Mouse (Mus musculus) forebrain, embryonic 12.5 days (tissue): ENCODE results near the gene Slc4a4. TPM values are rescaled to one million over a fixed set of nuclear protein-coding genes. Genes with fewer than 3 reads are reported as not detected.
A peak's percentile ranks its signal among the peaks of the same experiment; 100 is the strongest.

Experiments
- ATAC-seq: fragments of 200-750 bp; cut with Nextera tagmentation; 2 replicates; pipeline ENCODE4 v1.8.0; 2017; ENCODE audit warnings: moderate TSS enrichment; ENCODE audit not compliant: low FRiP score
- H3K27ac ChIP-seq: fragments of 300-500 bp; sonication (generic); 2 replicates; pipeline ENCODE4 v1.5.1; 2016; ENCODE audit warnings: mild to moderate bottlenecking
- H3K27me3 ChIP-seq: fragments of 300-500 bp; sonication (generic); 2 replicates; pipeline ENCODE4 v1.6.1; 2016; ENCODE audit warnings: mild to moderate bottlenecking
- H3K36me3 ChIP-seq: fragments of 300-500 bp; sonication (generic); replicated peaks from 2 replicates; pipeline ENCODE4 v1.6.1; 2016; ENCODE audit warnings: mild to moderate bottlenecking
- H3K4me1 ChIP-seq: fragments of 300-500 bp; sonication (generic); 2 replicates; pipeline ENCODE4 v1.6.1; 2016
- H3K4me2 ChIP-seq: fragments of 300-500 bp; sonication (generic); 2 replicates; pipeline ENCODE4 v1.6.1; 2016; ENCODE audit warnings: mild to moderate bottlenecking, moderate library complexity
- H3K4me3 ChIP-seq: fragments of 300-500 bp; sonication (generic); replicated peaks from 2 replicates; pipeline ENCODE4 v1.5.1; 2016; ENCODE audit warnings: mild to moderate bottlenecking
- H3K9ac ChIP-seq: fragments of 300-500 bp; sonication (generic); 2 replicates; pipeline ENCODE4 v1.6.1; 2016; ENCODE audit warnings: mild to moderate bottlenecking
- H3K9me3 ChIP-seq: fragments of 300-500 bp; sonication (generic); 2 replicates; pipeline ENCODE4 v1.6.1; 2016
- WGBS: fragments of 180-500 bp; shearing (Covaris S2); methylation state at CpG from one replicate; pipeline ENCODE4 v1.1.7; 2016; 5-methylcytosine and 5-hydroxymethylcytosine counted together
- polyA plus RNA-seq: library from polyadenylated mRNA; unstranded; fragments of >200 nt; fragmentation: Nextera tagmentation; extraction: Ambion mirVana; gene quantifications from 2 replicates; pipeline ENCODE4 v1.2.1, GENCODE M21; 2016

Slc4a4 gene
- polyA plus RNA-seq, 1 experiment from 2014 or later = 2.3 TPM

DNA sequence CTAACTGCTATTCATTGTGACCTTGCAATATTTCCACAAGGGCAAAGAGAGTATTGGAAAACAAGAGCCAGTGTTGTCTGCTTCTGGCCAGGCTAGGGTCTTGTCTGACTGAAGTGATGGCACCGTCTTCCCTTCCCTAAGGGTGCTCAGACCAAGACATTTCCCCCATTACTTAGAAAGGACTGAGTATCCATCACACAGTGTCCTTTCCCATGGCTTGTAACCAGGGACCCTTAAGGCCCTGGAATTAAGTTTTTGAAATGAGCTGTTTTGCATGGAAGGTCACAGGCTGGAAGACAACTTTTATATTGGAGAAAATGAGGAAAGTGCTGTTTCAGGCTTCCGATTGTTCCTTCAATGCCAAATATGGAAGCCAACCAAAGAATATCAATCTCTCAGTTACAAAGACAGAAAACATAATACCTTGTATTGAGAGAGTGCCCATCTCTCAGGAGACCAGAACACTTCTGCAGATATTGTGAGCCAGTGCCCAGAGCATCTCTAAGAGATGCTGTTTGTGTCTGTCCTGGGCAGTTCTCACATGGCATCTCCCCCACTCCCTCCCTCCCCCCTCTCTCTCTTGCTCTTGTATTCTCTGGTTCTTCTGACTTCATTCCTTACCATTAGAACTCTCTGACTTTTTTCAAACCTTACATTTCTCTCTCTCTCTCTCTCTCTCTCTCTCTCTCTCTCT, 284.6 kb downstream of the Slc4a4 start:
- Histone ChIP-seq H3K4me3 (no peak overlapping the region), H3K27ac (no peak overlapping the region), H3K4me1 (no peaks in the 10 kb centered on the region), H3K4me2 (no peak overlapping the region), H3K9me3 (no peaks in the 10 kb centered on the region), H3K9ac (no peak overlapping the region), H3K27me3 (no peaks in the 10 kb centered on the region), H3K36me3 (no peaks in the 10 kb centered on the region)
- WGBS = 87% methylated on average over 2 of the region's 2 CpGs
- no peak for ATAC-seq

DNA sequence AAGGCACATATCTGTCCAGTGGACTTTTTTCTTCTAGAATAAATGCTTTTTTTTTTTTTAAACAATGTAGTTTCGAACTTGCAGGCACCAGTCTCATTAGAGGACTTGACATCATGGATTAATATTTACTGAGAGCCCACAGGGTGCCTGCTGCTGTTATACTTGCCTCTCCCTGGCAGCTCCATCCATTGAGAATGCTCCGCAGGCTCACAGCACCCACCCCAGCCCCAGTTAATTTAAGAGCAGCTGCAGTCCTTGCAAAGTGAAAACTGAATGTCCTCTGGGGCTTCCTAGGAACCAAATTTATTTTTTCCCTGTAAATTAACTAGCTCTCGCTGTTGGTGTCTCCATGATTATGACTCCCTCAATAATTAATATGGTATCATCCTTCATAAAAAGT, 303.4 kb downstream of the Slc4a4 start:
- WGBS = 42% methylated on average over 3 of the region's 3 CpGs
- ATAC-seq = no peak

DNA sequence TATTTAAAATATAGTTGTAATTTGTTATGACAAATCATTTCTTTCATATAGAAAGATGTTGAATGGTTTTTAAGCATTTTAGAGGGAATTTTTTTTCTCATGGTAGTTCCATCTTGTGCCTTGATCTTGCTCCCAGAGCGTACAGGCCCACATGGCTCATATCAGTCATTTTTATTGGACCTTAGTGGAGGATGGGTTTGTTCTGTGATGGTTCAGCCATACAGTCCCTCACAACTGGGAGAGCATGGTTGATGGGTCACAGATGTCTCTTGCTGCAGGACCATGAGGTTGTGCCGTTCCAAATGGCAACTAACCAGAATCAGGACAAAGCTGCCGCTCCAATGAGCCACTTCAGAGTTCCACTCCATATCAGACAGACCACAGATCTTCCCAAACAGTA, 308.0 kb downstream of the Slc4a4 start:
- H3K27me3 ChIP-seq = no peaks in the 10 kb centered on the region
- 92% methylated on average over 3 of the region's 3 CpGs for WGBS
- no peak for ATAC-seq

More for the DNA sequence above, 303.4 kb downstream of the Slc4a4 start:
- H3K9ac ChIP-seq = no peak overlapping the region
- H3K4me3 ChIP-seq = no peak overlapping the region
- H3K27ac ChIP-seq = no peak overlapping the region
- H3K4me1 ChIP-seq = no peaks in the 10 kb centered on the region
- no peak overlapping the region for H3K4me2 ChIP-seq
- H3K9me3 ChIP-seq = no peaks in the 10 kb centered on the region
- H3K27me3 ChIP-seq = no peaks in the 10 kb centered on the region
- H3K36me3 ChIP-seq = no peaks in the 10 kb centered on the region

DNA sequence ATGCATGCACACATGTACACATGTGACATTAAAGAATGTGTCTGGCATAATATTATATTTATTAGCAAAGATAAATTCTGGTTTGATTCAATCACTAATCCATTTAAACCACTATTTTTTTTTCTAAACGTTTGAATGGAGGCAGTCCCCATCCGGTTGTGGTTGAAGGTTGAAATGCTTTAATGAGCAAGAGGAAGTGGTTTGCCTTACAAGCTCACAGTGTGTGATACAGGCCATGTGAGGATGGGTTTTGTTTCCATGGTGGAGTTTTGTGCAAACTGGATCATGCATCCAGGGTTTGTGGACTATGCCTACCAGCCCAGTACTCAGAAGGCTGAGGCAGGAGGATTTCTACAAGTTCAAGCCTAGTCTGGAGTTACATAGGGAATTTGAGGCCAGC, 311.9 kb downstream of the Slc4a4 start:
- Histone ChIP-seq H3K4me2 (no peak overlapping the region), H3K4me3 (no peak overlapping the region), H3K9me3 (no peaks in the 10 kb centered on the region), H3K36me3 (no peaks in the 10 kb centered on the region), H3K27ac (no peak overlapping the region), H3K27me3 (no peaks in the 10 kb centered on the region), H3K9ac (no peak overlapping the region), H3K4me1 (no peaks in the 10 kb centered on the region)
- 78% methylated on average over 2 of the region's 2 CpGs for WGBS
- no peak for ATAC-seq

More for the DNA sequence above, 308.0 kb downstream of the Slc4a4 start:
- Histone ChIP-seq H3K4me3 (no peak overlapping the region), H3K9me3 (no peaks in the 10 kb centered on the region), H3K27ac (no peak overlapping the region), H3K9ac (no peak overlapping the region), H3K4me1 (no peaks in the 10 kb centered on the region), H3K36me3 (no peaks in the 10 kb centered on the region), H3K4me2 (no peak overlapping the region)

DNA sequence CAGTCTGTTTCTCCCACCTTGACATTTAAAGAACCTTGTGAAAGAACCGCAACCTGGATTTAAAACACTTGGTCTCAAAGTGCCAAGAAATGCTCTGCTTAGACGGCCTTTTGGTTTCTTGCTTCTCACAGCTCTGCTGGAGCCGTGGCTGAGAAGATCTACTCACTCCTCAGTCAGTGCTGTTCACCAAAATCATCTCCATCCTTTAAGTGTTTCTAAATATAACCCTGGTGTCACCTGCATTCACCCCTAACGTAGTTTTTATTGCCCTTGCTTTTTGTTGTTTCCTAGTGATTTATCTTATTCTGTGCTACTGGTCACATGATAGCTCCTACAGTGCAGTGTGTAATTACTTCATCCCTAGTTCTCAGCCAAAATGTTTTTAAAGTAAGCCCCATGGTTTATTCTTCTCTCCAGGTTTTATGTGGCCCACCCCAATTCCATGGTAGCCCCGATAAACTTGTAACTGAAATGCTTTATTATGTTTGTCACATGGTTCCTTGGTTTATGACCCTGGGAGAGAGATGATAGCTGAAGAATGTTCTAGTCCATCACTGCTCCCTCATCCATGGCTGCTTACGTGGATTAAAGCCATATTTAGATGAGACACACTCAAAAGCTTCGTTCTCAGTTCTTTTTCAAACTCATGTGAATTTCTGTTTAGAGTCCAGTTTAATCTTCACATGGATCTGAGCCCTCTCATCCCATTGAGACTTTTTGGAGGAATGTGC, 323.5 kb downstream of the Slc4a4 start:
- no peak for ATAC-seq
- H3K4me1 ChIP-seq = no peaks in the 10 kb centered on the region
- no peak overlapping the region for H3K4me2 ChIP-seq
- H3K36me3 ChIP-seq = no peaks in the 10 kb centered on the region
- no peaks in the 10 kb centered on the region for H3K27me3 ChIP-seq
- 85% methylated on average over 7 of the region's 7 CpGs for WGBS
- H3K4me3 ChIP-seq = no peak overlapping the region
- no peak overlapping the region for H3K27ac ChIP-seq
- H3K9me3 ChIP-seq = no peaks in the 10 kb centered on the region
- no peak overlapping the region for H3K9ac ChIP-seq

DNA sequence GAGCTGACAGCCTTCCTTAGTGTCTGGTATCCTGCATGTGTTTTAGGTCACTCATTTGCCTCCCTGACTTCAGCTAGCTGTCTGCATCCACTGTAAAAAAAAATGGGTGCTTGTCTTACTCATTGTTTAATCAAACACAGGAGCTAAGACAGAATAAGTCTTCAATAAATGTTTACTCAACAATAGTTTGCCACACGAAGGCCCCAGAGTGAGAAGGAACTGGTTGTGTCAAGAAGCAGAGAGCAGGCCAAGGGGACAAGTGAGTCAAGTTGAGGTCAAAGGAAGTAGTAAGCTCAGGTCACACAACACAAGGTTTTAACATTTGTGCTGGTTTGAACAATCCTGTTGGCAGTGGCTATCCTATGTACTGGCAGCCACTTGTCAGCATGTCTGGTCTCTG, 324.4 kb downstream of the Slc4a4 start:
- ATAC-seq = no peak

DNA sequence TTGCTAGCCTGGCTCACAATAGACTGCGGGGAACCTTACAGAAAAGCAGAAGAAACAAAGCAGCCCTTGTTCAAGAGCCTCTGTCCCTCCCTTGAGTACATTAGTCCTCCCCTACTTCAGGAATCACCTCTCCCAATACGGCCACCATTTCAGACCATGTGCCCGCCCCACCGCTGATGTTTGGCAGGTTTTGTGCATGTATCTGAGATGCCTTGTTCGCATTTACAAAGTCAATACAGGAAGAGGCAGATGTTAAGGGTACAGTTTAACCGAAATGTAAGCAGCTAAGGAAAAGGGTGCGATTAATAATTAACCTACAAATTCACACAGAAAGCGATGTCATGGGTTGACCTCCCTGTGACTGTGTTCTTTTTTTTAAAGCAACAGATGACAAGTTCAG, 331.6 kb downstream of the Slc4a4 start:
- no peak for ATAC-seq
- no peak overlapping the region for H3K4me2 ChIP-seq
- no peaks in the 10 kb centered on the region for H3K27me3 ChIP-seq
- no peak overlapping the region for H3K9ac ChIP-seq
- no peak overlapping the region for H3K27ac ChIP-seq
- H3K4me1 ChIP-seq = no peaks in the 10 kb centered on the region
- no peaks in the 10 kb centered on the region for H3K36me3 ChIP-seq
- H3K9me3 ChIP-seq = no peaks in the 10 kb centered on the region
- 80% methylated on average over 8 of the region's 8 CpGs for WGBS
- H3K4me3 ChIP-seq = no peak overlapping the region

More for the DNA sequence above, 324.4 kb downstream of the Slc4a4 start:
- 65% methylated on average over 1 of the region's 1 CpGs for WGBS
- no peaks in the 10 kb centered on the region for H3K27me3 ChIP-seq
- no peak overlapping the region for H3K27ac ChIP-seq
- H3K9me3 ChIP-seq = no peaks in the 10 kb centered on the region
- no peaks in the 10 kb centered on the region for H3K4me1 ChIP-seq
- H3K9ac ChIP-seq = no peak overlapping the region
- no peaks in the 10 kb centered on the region for H3K36me3 ChIP-seq
- no peak overlapping the region for H3K4me3 ChIP-seq
- H3K4me2 ChIP-seq = no peak overlapping the region

DNA sequence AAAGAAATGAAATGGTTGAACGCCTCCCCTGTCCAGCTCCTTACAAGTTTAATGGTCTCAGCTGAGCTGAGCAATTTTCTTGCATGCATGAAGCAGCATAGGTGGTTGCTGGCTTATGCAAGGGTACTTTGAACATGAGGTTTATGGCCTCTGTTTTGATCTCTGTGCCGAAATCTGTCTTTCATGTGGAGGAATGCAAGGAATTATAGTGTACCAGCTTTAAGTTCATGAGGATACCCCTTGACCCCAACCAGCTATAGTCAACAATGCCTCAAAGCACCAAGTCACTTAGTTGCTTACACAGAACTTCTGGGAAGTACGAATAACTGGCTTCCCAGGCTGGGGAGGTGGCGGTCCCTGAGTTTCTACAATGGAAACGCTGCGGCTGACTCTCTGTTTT, 332.1 kb downstream of the Slc4a4 start:
- no peak overlapping the region for H3K9ac ChIP-seq
- H3K27ac ChIP-seq = no peak overlapping the region
- H3K27me3 ChIP-seq = no peaks in the 10 kb centered on the region
- H3K4me1 ChIP-seq = peaks cover 4% of the 10 kb centered on the region; the same call in 1 of the 2 replicates
- H3K4me2 ChIP-seq = no peak overlapping the region
- no peaks in the 10 kb centered on the region for H3K9me3 ChIP-seq
- no peaks in the 10 kb centered on the region for H3K36me3 ChIP-seq
- no peak overlapping the region for H3K4me3 ChIP-seq
- ATAC-seq = no peak
- 81% methylated on average over 6 of the region's 6 CpGs for WGBS

DNA sequence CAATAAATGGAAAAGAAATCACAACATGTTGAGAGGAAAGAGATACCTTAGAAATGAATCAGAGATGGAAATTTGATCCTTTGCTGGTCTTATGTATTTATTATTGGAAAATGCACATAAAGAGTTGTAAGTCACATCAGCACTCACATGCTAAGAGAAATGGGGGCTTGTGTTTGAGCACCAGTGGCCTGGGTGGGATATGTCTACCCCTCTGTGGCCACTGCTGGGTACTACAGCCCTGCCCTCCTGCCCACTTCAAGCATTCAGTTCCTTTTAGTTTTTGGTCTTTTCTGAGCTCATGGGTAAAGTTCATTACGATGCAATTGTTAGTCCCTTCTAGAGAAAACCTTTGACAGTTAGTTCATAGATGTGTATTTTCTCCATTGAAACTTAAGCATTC, 335.0 kb downstream of the Slc4a4 start:
- H3K36me3 ChIP-seq = no peaks in the 10 kb centered on the region
- H3K27me3 ChIP-seq = no peaks in the 10 kb centered on the region
- WGBS = 54% methylated on average over 1 of the region's 1 CpGs
- no peak overlapping the region for H3K4me2 ChIP-seq
- H3K9ac ChIP-seq = no peak overlapping the region
- no peak overlapping the region for H3K27ac ChIP-seq
- ATAC-seq = peak; percentile 82
- H3K4me1 ChIP-seq = peaks cover 4% of the 10 kb centered on the region; the same call in 1 of the 2 replicates
- no peaks in the 10 kb centered on the region for H3K9me3 ChIP-seq
- H3K4me3 ChIP-seq = no peak overlapping the region

DNA sequence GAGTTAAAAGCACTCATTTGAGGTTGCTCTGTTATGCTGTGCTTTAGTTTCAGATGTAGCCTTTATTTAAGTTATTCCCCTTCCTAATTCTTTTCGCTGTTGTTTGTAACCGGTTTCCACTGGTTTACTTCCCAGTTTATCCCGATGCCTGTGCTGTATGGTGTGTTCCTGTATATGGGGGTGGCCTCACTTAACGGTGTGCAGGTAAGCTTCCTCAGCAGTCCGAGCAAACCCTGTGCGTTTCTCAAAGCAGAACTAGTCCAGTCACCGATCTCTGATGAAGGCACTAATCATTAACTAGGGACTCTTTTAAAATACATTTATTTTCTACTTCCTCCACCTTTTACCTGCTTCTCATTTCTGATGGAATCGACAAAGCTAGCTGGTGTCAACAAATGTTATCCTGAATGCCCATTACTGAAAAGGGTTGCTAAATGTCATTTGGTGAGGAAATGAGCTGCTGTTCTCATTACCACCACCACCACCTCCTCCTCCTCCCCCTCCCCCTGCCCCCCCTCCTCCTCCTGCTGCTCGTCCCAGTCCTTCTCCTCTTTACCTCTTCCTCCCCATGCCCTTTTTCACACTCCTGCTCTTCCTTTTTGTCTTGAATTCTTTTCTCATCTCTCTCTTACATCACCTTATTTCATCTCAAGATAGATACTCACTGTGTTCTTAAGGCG, 336.6 kb downstream of the Slc4a4 start:
- 58% methylated on average over 10 of the region's 10 CpGs for WGBS
- H3K36me3 ChIP-seq = no peaks in the 10 kb centered on the region

DNA sequence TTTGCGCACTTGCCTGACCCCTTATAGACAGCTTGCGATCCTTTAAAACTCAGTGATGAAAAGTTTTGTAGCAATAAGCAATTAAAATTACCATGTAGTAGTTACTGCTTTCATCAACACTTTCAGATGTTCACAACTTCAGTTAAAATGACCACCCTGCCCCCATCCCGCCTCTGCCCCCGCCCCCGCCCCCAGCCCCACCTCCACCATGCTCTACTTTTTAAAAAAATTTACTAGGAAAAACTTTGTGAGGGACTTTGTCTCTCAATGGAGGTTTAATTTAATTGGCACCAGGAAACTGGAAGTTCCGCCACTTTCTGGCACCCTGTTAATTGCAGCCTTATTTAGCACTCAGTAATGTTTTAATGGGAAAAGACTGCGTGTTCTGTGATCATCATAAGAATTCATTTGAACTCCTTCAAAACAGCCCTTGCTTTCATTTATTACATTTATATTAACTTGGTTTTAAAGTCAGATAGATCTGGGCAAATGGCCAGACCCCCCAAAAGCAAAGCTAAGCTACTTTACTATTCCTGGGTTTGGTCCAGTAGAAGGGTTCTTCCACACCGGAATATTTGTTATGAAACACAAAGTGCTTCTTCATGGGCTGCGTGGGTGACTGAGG, 337.2 kb downstream of the Slc4a4 start:
- H3K9me3 ChIP-seq = no peaks in the 10 kb centered on the region
- 66% methylated on average over 9 of the region's 9 CpGs for WGBS

More for the DNA sequence above, 336.6 kb downstream of the Slc4a4 start:
- Histone ChIP-seq H3K4me1 (peaks cover 4% of the 10 kb centered on the region; the same call in 1 of the 2 replicates), H3K4me3 (no peak overlapping the region), H3K9ac (no peak overlapping the region), H3K27ac (no peak overlapping the region), H3K27me3 (no peaks in the 10 kb centered on the region), H3K4me2 (no peak overlapping the region; the same call in 1 of the 2 replicates), H3K9me3 (no peaks in the 10 kb centered on the region)
- no peak; the same call in 1 of the 2 replicates for ATAC-seq

DNA sequence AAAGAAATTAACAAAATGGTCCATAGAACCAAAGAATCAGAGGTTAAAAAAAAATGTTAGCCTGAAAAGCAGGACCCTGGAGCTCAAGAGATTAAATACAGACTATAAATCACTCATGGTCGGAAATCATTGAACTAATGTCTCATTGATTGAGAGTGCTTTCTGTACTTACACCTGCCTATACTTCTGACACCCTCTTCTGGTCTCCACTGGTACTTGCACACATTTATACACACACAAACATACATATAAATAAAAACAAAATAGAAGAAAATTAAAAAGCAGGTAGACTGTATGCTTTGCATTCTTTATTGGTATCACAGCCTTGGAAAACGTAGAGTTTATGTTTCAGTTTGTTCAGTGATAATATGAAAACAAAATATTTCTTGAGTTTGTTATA, 341.3 kb downstream of the Slc4a4 start:
- ATAC-seq = no peak
- H3K4me2 ChIP-seq = no peak overlapping the region
- H3K9me3 ChIP-seq = no peaks in the 10 kb centered on the region
- no peak overlapping the region for H3K9ac ChIP-seq
- peaks cover 4% of the 10 kb centered on the region; the same call in 1 of the 2 replicates for H3K4me1 ChIP-seq
- 84% methylated on average over 2 of the region's 2 CpGs for WGBS
- H3K27ac ChIP-seq = no peak overlapping the region
- no peak overlapping the region for H3K4me3 ChIP-seq
- no peaks in the 10 kb centered on the region for H3K36me3 ChIP-seq
- no peaks in the 10 kb centered on the region for H3K27me3 ChIP-seq

More for the DNA sequence above, 337.2 kb downstream of the Slc4a4 start:
- ATAC-seq = peak; percentile 48; the same call in 1 of the 2 replicates
- no peak overlapping the region for H3K27ac ChIP-seq
- no peak overlapping the region for H3K9ac ChIP-seq
- no peak overlapping the region; the same call in 1 of the 2 replicates for H3K4me2 ChIP-seq
- no peaks in the 10 kb centered on the region for H3K36me3 ChIP-seq
- no peaks in the 10 kb centered on the region for H3K27me3 ChIP-seq
- no peak overlapping the region for H3K4me3 ChIP-seq
- H3K4me1 ChIP-seq = peaks cover 4% of the 10 kb centered on the region; the same call in 1 of the 2 replicates
